Mouse (Mus musculus) C2C12 (cell line): ENCODE results near the gene Thada.

ENCODE experiments used
- CTCF ChIP-seq: IDR thresholded peaks from one replicate; pipeline ENCODE4 v1.5.1; 2011; ENCODE audit not compliant: control insufficient read depth, insufficient read depth, insufficient read length
- FOSL1 ChIP-seq: IDR thresholded peaks from one replicate; pipeline ENCODE4 v1.8.0; 2011; ENCODE audit warnings: mild to moderate bottlenecking, low read length; ENCODE audit not compliant: poor library complexity, insufficient read depth, severe bottlenecking
- USF1 ChIP-seq: IDR thresholded peaks from one replicate; pipeline ENCODE4 v1.6.1; 2011; ENCODE audit warnings: low read depth, mild to moderate bottlenecking, control low read depth, moderate library complexity

- TF ChIP-seq USF1 (no peak), CTCF (no peak), FOSL1 (no peak)
Measured at GRCm38 (mm10) chr17:84320576-84320975, 145.4 kb downstream of the Thada start.
